Mouse (Mus musculus) heart, adult 2 months (tissue): ENCODE results near the gene Rlim. TPM values are rescaled to one million over a fixed set of nuclear protein-coding genes. Genes with fewer than 3 reads are reported as not detected.
A peak's percentile ranks its signal among the peaks of the same experiment; 100 is the strongest.

Source experiments
- DNase-seq, 2 experiments: peaks; one replicate each; pipeline ENCODE4 v3.0.0; 2021
- H3K27ac ChIP-seq: fragments of 200-600 bp; 2 replicates; pipeline ENCODE4 v1.8.1; 2022
- H3K27me3 ChIP-seq: fragments of 200-500 bp; 2 replicates; pipeline ENCODE4 v1.6.1; 2012; ENCODE audit warnings: mild to moderate bottlenecking, low read length, inconsistent platforms, mixed read lengths; ENCODE audit not compliant: control insufficient read depth, insufficient read depth
- H3K36me3 ChIP-seq: fragments of 200-500 bp; 2 replicates; pipeline ENCODE4 v1.6.1; 2012; ENCODE audit warnings: low read length, inconsistent platforms; ENCODE audit not compliant: control insufficient read depth, insufficient read depth
- H3K4me1 ChIP-seq: fragments of 200-500 bp; 2 replicates; pipeline ENCODE4 v1.6.1; 2011; ENCODE audit warnings: low read length; ENCODE audit not compliant: control insufficient read depth, insufficient read depth
- H3K4me3 ChIP-seq: fragments of 200-600 bp; 2 replicates; pipeline ENCODE4 v1.8.1; 2022
- H3K79me2 ChIP-seq: fragments of 200-500 bp; replicated peaks from 2 replicates; pipeline ENCODE4 v1.6.1; 2012; ENCODE audit warnings: mild to moderate bottlenecking, inconsistent platforms, low read length, moderate library complexity, mixed read lengths; ENCODE audit not compliant: control insufficient read depth, insufficient read depth
- H3K9ac ChIP-seq: fragments of 200-500 bp; 2 replicates; pipeline ENCODE4 v1.6.1; 2012; ENCODE audit warnings: low read depth, mild to moderate bottlenecking, control low read depth, inconsistent platforms, low read length, mixed read lengths
- CTCF ChIP-seq: fragments of 200-600 bp; IDR thresholded peaks from 2 replicates; pipeline ENCODE4 v1.8.1; 2022; ENCODE audit warnings: antibody characterized with exemption, mild to moderate bottlenecking, moderate library complexity
- EP300 ChIP-seq: fragments of 200-500 bp; IDR thresholded peaks from 2 replicates; pipeline ENCODE4 v1.6.1; 2011; ENCODE audit warnings: low read depth, low read length, control low read depth; ENCODE audit not compliant: insufficient read depth
- POLR2A ChIP-seq: fragments of 200-500 bp; IDR thresholded peaks from 2 replicates; pipeline ENCODE4 v1.6.1; 2011; ENCODE audit warnings: mild to moderate bottlenecking, low read depth, low read length, control low read depth; ENCODE audit not compliant: insufficient read depth
- WGBS: fragments of 180-500 bp; shearing (Covaris S2); methylation state at CpG from one replicate; pipeline ENCODE4 v1.1.7; 2018; 5-methylcytosine and 5-hydroxymethylcytosine counted together
- intact Hi-C: fragments of 180-260 bp; cut with DNase I; formaldehyde crosslinking; loops from one replicate; pipeline ENCODE4 v1.15.1; 2025
- long read RNA-seq: library from polyadenylated mRNA; stranded (forward); transcript quantifications from one replicate; pipeline ENCODE4 v2.0.0, GENCODE M21; 2021
- polyA plus RNA-seq: library from polyadenylated mRNA; depleted of rRNA; stranded (reverse); fragments of >200 nt; gene quantifications from 2 replicates; pipeline ENCODE4 v1.2.3, GENCODE M21; 2012; rRNA removed
- total RNA-seq, 2 experiments: library from RNA; stranded (reverse); gene quantifications; 2 replicates each; pipeline ENCODE4 v1.2.3; 2021

Rlim gene
- 10 to 100 TPM; 21.4 to 28.0 TPM for total RNA-seq
- 4.1 and 7.8 TPM in 2 replicates for polyA plus RNA-seq
- long read RNA-seq, full-length matches to known transcripts = 4 of 9 reads
- long read RNA-seq, partial matches to known transcripts = 0 of 9 reads
- long read RNA-seq, other reads (novel, unspliced or antisense) = 5 of 9 reads

DNA sequence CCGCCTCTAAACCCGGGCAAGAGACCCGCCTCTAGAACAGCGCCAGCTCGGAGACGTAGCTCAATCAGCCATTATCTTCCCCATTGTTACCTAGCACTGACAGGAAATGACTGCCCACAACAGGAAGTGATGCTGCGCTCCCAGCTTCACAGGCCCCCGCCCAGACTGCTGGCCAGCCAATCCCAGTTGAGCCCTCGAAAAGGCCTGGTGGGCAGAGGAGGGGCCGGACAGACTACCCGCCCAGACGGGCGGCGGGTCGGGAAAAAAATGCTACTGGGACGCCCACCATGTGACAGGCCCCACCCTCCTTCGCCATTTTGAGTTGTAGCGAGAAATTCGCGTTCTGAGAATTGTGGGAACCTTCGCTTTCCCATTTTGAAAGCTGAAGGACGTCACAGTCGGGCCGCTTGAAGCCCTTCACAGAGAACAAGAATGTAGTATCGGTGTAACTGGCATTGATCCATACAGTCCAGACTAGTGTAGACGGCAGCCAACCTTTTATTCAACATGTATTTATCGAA, at the start of gene Rlim:
Rlim (minus strand) TSS at position 116 of the 521 bp plus-strand sequence.
- Histone ChIP-seq H3K4me3 (peak within 1 kb of the TSS; percentile 63), H3K4me1 (no peaks in the 10 kb centered on the region), H3K27ac (peak within 1 kb of the TSS; percentile 90), H3K36me3 (peaks cover 2% of the 10 kb centered on the region), H3K9ac (peak within 1 kb of the TSS; percentile 97), H3K79me2 (0 out of 2 replicates have a peak, but pooled peaks cover 2% of the 10 kb centered on the region), H3K27me3 (no peaks in the 10 kb centered on the region)
- TF ChIP-seq CTCF (no peak), POLR2A (peak; percentile 81)
- 26% methylated on average over 27 of the region's 27 CpGs for WGBS
- intact Hi-C loops = loop anchor here (5.0 to 10.0 kb wide), 2 partner anchors 286 to 359 kb away; no protein-coding TSS in a partner anchor
- peak; percentile 85 to 94 for DNase-seq

DNA sequence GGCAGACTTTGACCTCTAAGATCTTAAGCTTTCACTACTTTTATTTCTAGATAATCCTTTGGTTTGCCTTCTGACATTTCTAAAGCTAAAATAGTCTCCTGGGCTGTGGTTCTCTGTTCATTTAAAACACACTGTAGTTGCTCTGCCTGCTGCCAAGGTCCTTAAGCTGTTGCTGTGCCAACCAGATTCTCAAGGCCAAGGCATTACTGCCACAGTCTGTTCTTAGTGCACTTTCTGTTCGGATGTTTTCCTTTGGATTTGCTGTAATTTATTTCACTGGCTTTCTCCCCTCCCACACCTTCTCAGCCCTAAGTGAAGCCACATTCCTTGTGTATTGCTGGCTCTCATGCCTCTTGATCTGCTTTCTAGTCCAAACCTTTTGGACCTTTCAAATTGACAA, 36.1 kb upstream of the Rlim start:
- H3K79me2 ChIP-seq = no peaks in the 10 kb centered on the region
- no peak overlapping the region for H3K9ac ChIP-seq
- TF ChIP-seq CTCF (no peak), EP300 (no peak), POLR2A (no peak)
- H3K27me3 ChIP-seq = no peaks in the 10 kb centered on the region
- H3K36me3 ChIP-seq = no peaks in the 10 kb centered on the region
- intact Hi-C loops = no loop called here
- WGBS = 44% methylated on average over 1 of the region's 1 CpGs
- no peak overlapping the region for H3K27ac ChIP-seq
- DNase-seq = no peak
- no peaks in the 10 kb centered on the region for H3K4me1 ChIP-seq
- no peak overlapping the region for H3K4me3 ChIP-seq

DNA sequence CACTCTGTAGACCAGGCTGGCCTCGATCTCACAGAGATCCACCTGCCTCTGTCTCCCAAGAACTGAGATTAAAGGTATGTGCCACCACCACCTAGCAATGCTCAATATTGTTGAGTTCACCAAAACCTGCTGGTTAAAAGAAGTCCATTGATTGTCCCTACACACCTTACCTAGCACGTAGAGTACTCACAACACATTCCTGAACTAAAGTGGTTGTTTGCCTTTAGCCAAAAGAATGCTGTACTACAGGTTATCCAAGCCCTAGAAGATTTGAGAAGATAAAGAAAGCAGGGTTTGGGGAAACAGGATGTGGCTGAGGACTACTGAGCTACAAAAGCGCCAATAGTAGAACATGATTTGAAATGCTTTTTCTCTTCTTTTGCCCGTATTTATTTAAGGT, 34.0 kb upstream of the Rlim start:
- no peaks in the 10 kb centered on the region for H3K4me1 ChIP-seq
- 86% methylated on average over 4 of the region's 4 CpGs for WGBS

DNA sequence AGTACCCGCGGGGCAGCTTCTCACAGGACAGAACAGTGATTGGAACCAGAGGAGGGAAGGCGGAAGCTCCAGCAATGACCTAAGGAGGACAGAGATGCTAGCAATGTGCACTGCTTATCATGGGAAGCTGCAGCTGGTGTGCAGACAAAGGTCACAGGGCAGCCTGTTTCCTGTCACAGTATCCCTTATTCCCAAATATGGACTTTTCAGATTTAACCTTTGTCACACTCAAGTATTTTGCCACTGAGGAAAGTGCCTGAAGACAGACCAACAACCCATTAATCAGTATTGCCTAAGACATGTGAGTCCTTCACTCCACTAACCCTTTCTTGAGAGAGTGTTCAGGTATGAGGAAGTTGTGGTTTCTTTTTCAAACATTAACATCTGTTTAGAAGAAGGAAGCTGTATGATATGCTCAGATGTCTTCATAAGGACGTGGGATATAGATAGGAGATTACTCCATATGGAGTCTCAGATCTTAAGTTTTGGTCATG, 32.3 kb upstream of the Rlim start:
- no peaks in the 10 kb centered on the region for H3K79me2 ChIP-seq
- no peaks in the 10 kb centered on the region for H3K4me1 ChIP-seq
- intact Hi-C loops = no loop called here
- TF ChIP-seq EP300 (no peak), POLR2A (no peak), CTCF (no peak)
- peak; percentile 21 to 26 for DNase-seq
- H3K4me3 ChIP-seq = no peak overlapping the region
- H3K9ac ChIP-seq = no peak overlapping the region
- no peaks in the 10 kb centered on the region for H3K27me3 ChIP-seq
- H3K36me3 ChIP-seq = no peaks in the 10 kb centered on the region
- no peak overlapping the region for H3K27ac ChIP-seq
- WGBS = 55% methylated on average over 4 of the region's 4 CpGs

More for the DNA sequence above, 34.0 kb upstream of the Rlim start:
- Histone ChIP-seq H3K27me3 (no peaks in the 10 kb centered on the region), H3K9ac (no peak overlapping the region), H3K36me3 (no peaks in the 10 kb centered on the region), H3K27ac (no peak overlapping the region), H3K4me3 (no peak overlapping the region), H3K79me2 (no peaks in the 10 kb centered on the region)
- intact Hi-C loops = no loop called here
- TF ChIP-seq POLR2A = no peak
- no peak for TF ChIP-seq EP300
- no peak for TF ChIP-seq CTCF
- DNase-seq = no peak

DNA sequence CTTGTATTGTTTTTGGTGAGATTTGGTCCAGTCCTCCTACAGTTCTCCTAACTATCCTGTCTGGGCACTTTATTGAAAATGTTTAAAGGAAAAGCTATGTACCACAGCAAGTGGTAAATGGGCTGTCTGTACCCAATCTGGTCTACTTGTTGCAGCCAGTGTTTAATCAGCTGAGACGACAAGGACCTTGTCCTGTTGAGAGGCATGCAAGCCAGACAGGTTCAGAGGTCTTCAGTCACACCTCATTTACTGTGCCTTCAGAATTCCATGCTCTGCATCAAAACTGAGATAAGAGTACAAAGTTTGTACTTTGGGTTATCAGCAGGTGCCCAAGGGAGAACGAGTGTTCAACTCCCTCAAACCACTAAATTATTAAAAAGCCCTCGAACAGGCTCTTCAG, 13.7 kb upstream of the Rlim start:
- Histone ChIP-seq H3K27me3 (no peaks in the 10 kb centered on the region), H3K4me3 (no peak overlapping the region), H3K9ac (no peak overlapping the region), H3K79me2 (no peaks in the 10 kb centered on the region), H3K27ac (no peak overlapping the region), H3K36me3 (no peaks in the 10 kb centered on the region), H3K4me1 (no peaks in the 10 kb centered on the region)
- no peak for DNase-seq
- 37% methylated on average over 3 of the region's 3 CpGs for WGBS
- intact Hi-C loops = loop anchor here (5.0 kb wide), 1 partner anchor 512 kb away; no protein-coding TSS in a partner anchor
- TF ChIP-seq POLR2A (no peak), EP300 (no peak), CTCF (no peak)

DNA sequence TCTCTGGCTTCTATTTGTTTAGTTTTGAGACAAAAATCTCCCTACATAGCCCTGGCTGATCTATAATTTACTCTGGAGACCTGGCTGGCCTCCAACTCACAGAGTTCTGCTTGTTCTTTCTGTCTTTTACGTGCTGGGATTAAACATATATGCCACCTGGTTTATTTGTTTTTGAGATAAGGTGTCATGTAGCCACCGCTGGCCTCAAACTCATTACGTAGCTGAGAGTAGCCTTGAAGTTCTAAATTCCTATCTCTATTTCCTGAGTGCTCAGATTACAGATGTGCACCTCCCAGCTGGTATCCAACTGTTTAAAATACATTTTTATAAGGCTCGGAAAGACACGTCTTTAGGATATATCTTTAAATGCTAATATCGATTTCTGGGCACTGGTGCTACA, 12.8 kb upstream of the Rlim start:
- intact Hi-C loops = loop anchor here (5.0 kb wide), 1 partner anchor 512 kb away; no protein-coding TSS in a partner anchor
- H3K36me3 ChIP-seq = no peaks in the 10 kb centered on the region
- no peaks in the 10 kb centered on the region for H3K79me2 ChIP-seq
- H3K9ac ChIP-seq = no peak overlapping the region
- DNase-seq = no peak
- H3K4me3 ChIP-seq = no peak overlapping the region
- no peaks in the 10 kb centered on the region for H3K4me1 ChIP-seq
- 58% methylated on average over 6 of the region's 6 CpGs for WGBS
- H3K27ac ChIP-seq = no peak overlapping the region
- H3K27me3 ChIP-seq = no peaks in the 10 kb centered on the region
- TF ChIP-seq EP300 (no peak), CTCF (no peak), POLR2A (no peak)
